In genomic region chr12:116842723-116843272, GRCm38 (mm10) we compare ENCODE assay signal across 12 mouse cellular contexts.
DNase-seq lines count a peak whose midpoint lies in the region; ATAC-seq lines count a peak whose summit lies in the region.
"Had no signal": no experiment of that assay in that cellular context is flagged by ENCODE, and none has a peak within 500 bp of the region (broad histone marks: within the 10 kb centered on the region; RNA-seq: fewer than 3 reads in every experiment).

No protein-coding gene starts in this region.

- DNase-seq in cerebellum, postnatal 10 days: peak; percentile 19
- no peak for DNase-seq in cerebellum, adult 18-20 months
- DNase-seq in right cerebral cortex, adult 18-20 months: peak; percentile 31
- no peak for DNase-seq in right cerebral cortex, postnatal 25 days
- DNase-seq in ovary, adult 18-20 months (ENCODE audit: low spot score): no peak
- no peak for DNase-seq in kidney, postnatal 10 days
- DNase-seq: gastrocnemius, postnatal 10 days; kidney, adult 18-20 months had no signal

- H3K27ac ChIP-seq in midbrain, embryonic 13.5 days: peak overlapping the region; percentile 41; the same call in 1 of the 2 replicates
- H3K27ac ChIP-seq: embryonic facial prominence, embryonic 15.5 days; liver, embryonic 15.5 days had no signal

- peaks cover 6% of the 10 kb centered on the region for H3K4me1 ChIP-seq in midbrain, embryonic 13.5 days (replicated peaks)
- H3K4me1 ChIP-seq: embryonic facial prominence, embryonic 15.5 days; liver, embryonic 15.5 days had no signal

- 67% methylated on average over 8 of the region's 8 CpGs for WGBS in midbrain, embryonic 13.5 days

- H3K4me3 ChIP-seq in midbrain, embryonic 13.5 days (replicated peaks): no peak overlapping the region
- H3K4me3 ChIP-seq: embryonic facial prominence, embryonic 15.5 days; liver, embryonic 15.5 days had no signal

- H3K9me3 ChIP-seq in midbrain, embryonic 13.5 days: no peaks in the 10 kb centered on the region
- H3K9me3 ChIP-seq: embryonic facial prominence, embryonic 15.5 days; liver, embryonic 15.5 days had no signal

- ATAC-seq in midbrain, embryonic 13.5 days: peak; percentile 65
- ATAC-seq in CD4-positive, CD25-positive, alpha-beta regulatory T cell, adult 4 months: no peak

- H3K36me3 ChIP-seq in midbrain, embryonic 13.5 days: no peaks in the 10 kb centered on the region
- H3K36me3 ChIP-seq: embryonic facial prominence, embryonic 15.5 days; liver, embryonic 15.5 days had no signal

- H3K27me3 ChIP-seq in midbrain, embryonic 13.5 days: no peaks in the 10 kb centered on the region
- H3K27me3 ChIP-seq: embryonic facial prominence, embryonic 15.5 days; liver, embryonic 15.5 days had no signal

- H3K9ac ChIP-seq in midbrain, embryonic 13.5 days (replicated peaks): no peak overlapping the region
- H3K9ac ChIP-seq: embryonic facial prominence, embryonic 15.5 days; liver, embryonic 15.5 days had no signal

- no peak overlapping the region for H3K4me2 ChIP-seq in midbrain, embryonic 13.5 days (replicated peaks)
- H3K4me2 ChIP-seq: embryonic facial prominence, embryonic 15.5 days; liver, embryonic 15.5 days had no signal

Comparison
In these comparisons a context has a peak if more than half of its experiments do, and no peak if none do; other contexts are left out.
1. DNase-seq: peak in cerebellum, postnatal 10 days (2 of 2) and right cerebral cortex, adult 18-20 months (single experiment); none in cerebellum, adult 18-20 months (0 of 2), right cerebral cortex, postnatal 25 days (single experiment), ovary, adult 18-20 months (single experiment) and kidney, postnatal 10 days (single experiment).